Mouse (Mus musculus) Patski (cell line): ENCODE results near the gene Siva1. TPM values are rescaled to one million over a fixed set of nuclear protein-coding genes. Genes with fewer than 3 reads are reported as not detected.

Experiments used
- ATAC-seq: fragments of 100-300 bp; one replicate; pipeline ENCODE4 v1.8.0; 2021
- CTCF ChIA-PET: fragments of 350-600 bp; sonication (Branson Sonifier 250); formaldehyde crosslinking; loops from one replicate; lab custom pipeline; 2022; ENCODE audit warnings: inconsistent platforms; lab: Charles Lee
- POLR2A ChIA-PET: fragments of 350-600 bp; sonication (Branson Sonifier 250); formaldehyde crosslinking; loops from one replicate; lab custom pipeline; 2022; ENCODE audit warnings: antibody characterized with exemption, inconsistent platforms; lab: Charles Lee
- DNase-seq: peaks from one replicate; pipeline ENCODE4 v3.0.0-alpha.2; 2011; ENCODE audit warnings: low read depth, low spot score
- H3K27me3 ChIP-seq: fragments of 371-371 bp; one replicate; pipeline ENCODE4 v1.5.1; 2021
- CTCF ChIP-seq: fragments of 100-300 bp; IDR thresholded peaks from one replicate; pipeline ENCODE4 v1.5.1; 2021
- in situ Hi-C: fragments of 300-500 bp; cut with MboI; formaldehyde crosslinking; loops from 3 replicates; pipeline ENCODE4 v1.11.1; 2018; ENCODE audit warnings: low pct_unique_long_range_greater_than_20kb, mixed read lengths
- polyA plus RNA-seq: library from polyadenylated mRNA; unstranded; gene quantifications from one replicate; pipeline ENCODE4 v1.2.3, GENCODE M21; 2021

The Siva1 gene
- polyA plus RNA-seq, 1 experiment from 2014 or later = 36.0 TPM

DNA sequence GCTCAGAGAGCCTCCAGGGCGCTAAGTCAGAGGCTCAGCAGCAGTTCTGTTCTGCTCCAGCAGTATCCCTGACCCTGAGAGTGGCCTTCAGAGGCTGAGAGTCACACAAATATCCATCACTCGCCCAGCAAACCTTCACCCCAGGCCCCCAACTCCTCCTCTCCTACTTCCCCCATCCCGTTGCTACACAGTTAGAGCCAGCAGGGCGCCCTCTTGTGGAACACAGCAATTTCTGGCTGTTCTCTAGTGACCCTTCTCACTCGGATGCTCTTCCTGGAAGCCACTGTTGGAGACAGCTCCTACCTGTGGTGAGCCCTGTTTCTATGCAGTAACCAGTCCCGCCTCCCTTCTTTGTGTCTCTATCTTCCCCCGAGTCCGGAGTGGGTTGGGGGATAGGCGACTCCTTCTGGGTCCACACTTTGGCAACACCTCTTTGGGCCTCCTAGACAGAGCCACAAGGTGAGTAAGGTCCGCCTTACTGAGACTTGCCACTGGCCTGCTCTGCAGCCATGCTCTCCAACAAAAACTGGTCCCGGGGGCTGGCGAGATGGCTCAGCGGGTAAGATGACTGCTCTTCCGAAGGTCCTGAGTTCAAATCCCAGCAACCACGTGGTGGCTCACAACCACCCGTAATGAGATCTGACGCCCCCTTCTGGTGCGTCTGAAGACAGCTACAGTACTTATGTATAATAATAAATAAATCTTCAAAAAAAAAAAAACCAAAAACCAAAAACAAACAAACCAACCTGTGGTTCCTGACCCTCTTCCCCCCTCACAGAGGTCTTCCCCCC lies 31.0 kb downstream of the Siva1 start:
- CTCF ChIA-PET = interaction anchor here (0.8 to 1.4 kb wide), 6 partner anchors 8 to 32 kb away, joined by 3 to 4 read pairs (median 3); no protein-coding TSS in a partner anchor
- DNase-seq (no peak), ATAC-seq (peak; percentile 33)
- in situ Hi-C loops = no loop called here
- POLR2A ChIA-PET = interaction anchor here (0.6 to 0.8 kb wide), 4 partner anchors 17 to 523 kb away, joined by 3 to 7 read pairs (median 3); no protein-coding TSS in a partner anchor
- TF ChIP-seq CTCF = no peak
- H3K27me3 ChIP-seq = no peaks in the 10 kb centered on the region

DNA sequence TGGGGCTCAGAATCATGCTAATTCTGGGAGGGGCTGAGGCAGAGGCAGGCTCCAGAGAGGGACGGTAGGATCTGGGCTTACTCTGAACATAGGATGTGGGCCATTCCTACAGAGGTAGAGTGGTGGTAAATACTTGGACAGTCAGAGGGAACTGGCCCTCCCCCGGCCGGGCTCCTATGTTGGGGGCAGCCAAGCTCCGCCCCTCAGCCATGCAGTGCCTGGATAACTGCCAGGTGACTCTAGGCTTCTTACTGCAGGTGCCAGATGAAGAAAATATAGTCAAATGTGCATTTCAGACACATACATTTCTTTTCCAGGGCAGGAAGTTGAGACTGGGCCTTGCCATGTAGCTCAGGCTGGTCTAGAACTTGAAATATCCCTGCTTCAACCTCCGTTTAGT lies 32.6 kb downstream of the Siva1 start:
- in situ Hi-C loops = no loop called here
- POLR2A ChIA-PET = no interaction called here
- CTCF ChIA-PET = no interaction called here
- TF ChIP-seq CTCF = no peak
- no peaks in the 10 kb centered on the region for H3K27me3 ChIP-seq
- DNase-seq (no peak), ATAC-seq (no peak)

DNA sequence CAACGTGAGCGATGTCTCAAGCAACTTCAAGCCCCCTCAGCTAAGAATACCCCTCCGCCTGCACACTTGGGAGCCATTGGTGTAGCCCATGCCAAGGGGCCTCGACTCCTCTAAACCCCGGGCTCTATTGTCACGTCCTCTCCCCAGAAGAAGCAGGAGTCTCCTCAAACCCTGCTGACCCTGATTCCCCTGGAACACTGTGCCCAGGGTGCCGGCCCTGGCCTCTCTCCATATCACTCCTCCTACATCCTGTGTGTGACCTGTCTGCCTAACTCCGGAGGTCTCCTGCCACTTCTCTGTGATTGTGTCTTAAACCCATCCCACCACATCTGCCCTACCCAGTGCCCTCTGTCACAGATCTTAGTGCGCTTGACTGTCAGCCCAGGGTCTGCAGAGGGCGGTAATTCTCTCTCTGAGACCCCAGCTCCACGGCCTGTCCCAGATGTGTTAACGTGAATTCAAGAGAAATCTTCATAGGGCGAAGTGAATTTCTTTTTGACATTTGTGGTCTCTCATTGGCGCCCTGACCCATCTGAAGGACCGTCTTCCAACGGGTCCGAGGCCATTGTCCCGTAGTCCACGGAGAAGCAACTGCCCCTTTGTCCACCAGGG lies 33.6 kb downstream of the Siva1 start:
- CTCF ChIA-PET = no interaction called here
- ATAC-seq (no peak), DNase-seq (no peak)
- POLR2A ChIA-PET = interaction anchor here (1.5 to 1.9 kb wide), 2 partner anchors 15 to 29 kb away, joined by 3 to 7 read pairs; no protein-coding TSS in a partner anchor
- no peaks in the 10 kb centered on the region for H3K27me3 ChIP-seq
- in situ Hi-C loops = no loop called here
- no peak for TF ChIP-seq CTCF

DNA sequence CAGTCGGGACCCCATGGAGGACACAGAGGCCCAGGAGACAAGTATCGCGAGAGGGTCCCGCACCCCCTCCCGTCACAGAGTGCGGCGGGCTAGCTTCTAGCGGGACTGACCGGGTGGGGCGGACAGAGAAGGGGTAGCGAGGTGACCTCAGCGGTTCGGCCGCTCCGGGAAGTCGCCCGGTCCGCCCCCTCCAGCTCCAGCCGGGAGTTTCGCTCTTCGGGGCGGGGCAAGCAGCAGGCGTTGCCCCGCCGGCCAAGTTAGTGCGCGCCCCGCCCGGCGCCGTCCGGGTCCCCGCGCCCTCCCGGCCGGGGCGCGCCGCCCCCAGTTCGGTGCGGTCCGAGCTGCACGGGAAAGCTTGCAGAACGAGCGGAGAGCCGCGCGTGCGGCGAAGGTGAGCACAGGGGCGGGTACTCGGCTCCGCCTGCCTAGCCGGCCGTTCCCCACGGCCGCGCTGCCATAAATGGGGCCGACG lies 34.1 kb downstream of the Siva1 start, which contains the start of gene Zbtb42:
TSS of gene Zbtb42 (plus strand) at position 274 of the 472 bp plus-strand sequence.
- in situ Hi-C loops = no loop called here
- no peak for TF ChIP-seq CTCF
- ATAC-seq (peak; percentile 19), DNase-seq (no peak)
- POLR2A ChIA-PET = interaction anchor here (1.5 to 1.9 kb wide), 2 partner anchors 15 to 28 kb away, joined by 3 to 7 read pairs; no protein-coding TSS in a partner anchor
- H3K27me3 ChIP-seq = no peaks in the 10 kb centered on the region
- CTCF ChIA-PET = no interaction called here

GRCm38 (mm10) chr12:112679027-112679996 lies 34.8 kb downstream of the Siva1 start:
- no peaks in the 10 kb centered on the region for H3K27me3 ChIP-seq
- in situ Hi-C loops = no loop called here
- DNase-seq (no peak), ATAC-seq (peak; percentile 3)
- CTCF ChIA-PET = no interaction called here
- no peak for TF ChIP-seq CTCF
- POLR2A ChIA-PET = interaction anchor here (1.5 to 1.9 kb wide), 2 partner anchors 14 to 28 kb away, joined by 3 to 7 read pairs; no protein-coding TSS in a partner anchor

DNA sequence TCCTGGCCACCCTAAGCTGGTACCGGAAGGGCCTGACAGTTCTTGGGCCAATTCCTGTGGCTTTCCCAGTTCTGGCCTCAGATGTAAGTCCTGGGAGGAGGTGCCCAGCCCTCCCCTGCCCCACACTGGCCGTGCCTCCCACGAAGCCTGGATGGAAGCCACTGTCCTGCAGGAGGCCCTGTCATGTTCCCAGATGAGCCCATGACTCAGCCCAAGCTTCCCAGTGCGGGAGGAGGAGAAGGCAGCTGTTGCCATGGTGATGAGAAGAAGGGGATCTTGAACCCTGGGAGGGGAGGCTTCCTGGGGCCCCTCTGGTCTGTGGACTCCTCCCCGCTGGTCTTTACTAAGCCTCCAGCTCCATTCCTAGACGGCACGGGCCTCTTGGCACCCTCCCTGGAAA lies 38.9 kb downstream of the Siva1 start:
- TF ChIP-seq CTCF = no peak
- no peaks in the 10 kb centered on the region for H3K27me3 ChIP-seq

DNA sequence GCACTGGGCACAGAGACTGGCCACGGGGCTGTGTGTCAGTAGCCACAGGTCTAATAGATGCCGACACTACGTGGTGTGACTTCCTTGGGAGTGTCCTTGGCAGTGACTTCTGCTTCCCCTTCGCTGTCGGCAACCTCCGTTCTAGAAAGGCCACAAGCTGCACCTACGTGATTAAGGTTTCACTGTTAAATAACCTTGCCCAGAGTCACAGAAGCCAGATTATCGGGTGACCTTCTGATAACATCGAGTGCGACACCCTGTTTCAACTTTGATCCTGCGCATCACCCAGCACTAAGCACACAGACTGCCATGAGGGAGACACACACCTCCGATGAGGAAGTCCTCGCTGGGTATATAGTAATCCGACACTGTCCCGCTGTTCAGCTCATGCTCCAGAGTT lies 44.0 kb downstream of the Siva1 start:
- ATAC-seq (no peak), DNase-seq (no peak)
- no peaks in the 10 kb centered on the region for H3K27me3 ChIP-seq
- POLR2A ChIA-PET = no interaction called here
- in situ Hi-C loops = no loop called here
- TF ChIP-seq CTCF = no peak
- CTCF ChIA-PET = interaction anchor here (0.7 kb wide), 1 partner anchor 12 kb away, joined by 3 read pairs; no protein-coding TSS in a partner anchor

More for the DNA sequence above, 38.9 kb downstream of the Siva1 start:
- in situ Hi-C loops = no loop called here
- ChIA-PET CTCF (interaction anchor here (1.3 kb wide), 1 partner anchor 8 kb away, joined by 4 read pairs; the partner anchor contains the start of gene Akt1), POLR2A (no interaction called here)
- ATAC-seq = peak; percentile 9
- no peak for DNase-seq

GRCm38 (mm10) chr12:112693185-112694126 lies 49.0 kb downstream of the Siva1 start:
- in situ Hi-C loops = no loop called here
- ChIA-PET CTCF (interaction anchor here (1.4 to 1.5 kb wide), 2 partner anchors 14 kb away, joined by 3 to 6 read pairs; no protein-coding TSS in a partner anchor), POLR2A (interaction anchor here (0.7 to 2.2 kb wide), 4 partner anchors 15 to 296 kb away, joined by 3 to 7 read pairs (median 3); partner anchors contain the start of genes Akt1 and Zbtb42)
- TF ChIP-seq CTCF = no peak
- peak; percentile 80 for ATAC-seq
- H3K27me3 ChIP-seq = no peaks in the 10 kb centered on the region
- DNase-seq = no peak
